Comparison of ENCODE assay signal across 25 mouse cellular contexts in genomic region chr5:13384047-13384446, GRCm38 (mm10).
A peak's percentile ranks its signal among the peaks of the same experiment; 100 is the strongest.
DNase-seq lines count a peak whose midpoint lies in the region; ATAC-seq and TF ChIP-seq lines count a peak whose summit lies in the region.
"Had no signal": no experiment of that assay in that cellular context is flagged by ENCODE, and none has a peak within 500 bp of the region (broad histone marks: within the 10 kb centered on the region; RNA-seq: fewer than 3 reads in every experiment).

No protein-coding gene starts in this region.

- no peak for TF ChIP-seq CTCF in cortical plate, adult 2 months (IDR thresholded peaks at IDR 0.05; ENCODE audit: extremely low read depth, insufficient read depth, low read length)

- no peaks in the 10 kb centered on the region for H3K36me3 ChIP-seq in myocyte (ENCODE audit: control insufficient read depth, insufficient read depth)
- H3K36me3 ChIP-seq: embryonic facial prominence, embryonic 13.5 days; embryonic facial prominence, embryonic 15.5 days; forebrain, embryonic 15.5 days; G1E had no signal

- no peak overlapping the region for H3K4me3 ChIP-seq in cortical plate, adult 2 months (ENCODE audit: insufficient read depth, low read length)
- peak overlapping the region; percentile 4 for H3K4me3 ChIP-seq in myocyte
- H3K4me3 ChIP-seq: embryonic facial prominence, embryonic 13.5 days; embryonic facial prominence, embryonic 15.5 days; forebrain, embryonic 13.5 days; forebrain, embryonic 15.5 days had no signal

- TF ChIP-seq POLR2A in cortical plate, adult 2 months (IDR thresholded peaks at IDR 0.05; ENCODE audit: extremely low read depth, insufficient read depth, low read length): no peak
- TF ChIP-seq POLR2A in myocyte (IDR thresholded peaks at IDR 0.05; ENCODE audit: insufficient read length, low read depth): no peak

- H3ac ChIP-seq in myocyte (ENCODE audit: control insufficient read depth, insufficient read length): no peak overlapping the region

- peak; percentile 94 for ATAC-seq in frontal cortex, adult (ENCODE audit: low TSS enrichment)
- ATAC-seq: activated CD4-positive, CD25-positive, alpha-beta regulatory T cell, adult 4 months; CD4-positive, CD25-positive, alpha-beta regulatory T cell, adult 4 months; forebrain, embryonic 13.5 days; forebrain, embryonic 15.5 days; forebrain, postnatal 0 days; Patski had no signal

- no peak for DNase-seq in frontal cortex, postnatal 10 days (ENCODE audit: low spot score in 2 of 2)
- no peak for DNase-seq in layer of hippocampus, postnatal 10 days (ENCODE audit: low spot score in 2 of 2)
- DNase-seq: adrenal gland, adult 8-10 months; adrenal gland, postnatal 14 days; adrenal gland, postnatal 36 days; B cell, adult 2 months; cerebellum, adult 11-12 months; cerebellum, adult 2 months; cerebellum, adult 9-10 months; cerebellum, postnatal 10 days; cerebellum, postnatal 25 days; embryo, embryonic 11 days; forebrain, postnatal 0 days had no signal

- H3K27ac ChIP-seq in cortical plate, adult 2 months (ENCODE audit: insufficient read depth, low read length): peak overlapping the region; percentile 79
- H3K27ac ChIP-seq: embryonic facial prominence, embryonic 13.5 days; embryonic facial prominence, embryonic 15.5 days; forebrain, embryonic 13.5 days; forebrain, embryonic 15.5 days had no signal

- no peaks in the 10 kb centered on the region for H3K27me3 ChIP-seq in myocyte (ENCODE audit: control insufficient read depth, insufficient read depth, insufficient read length)
- H3K27me3 ChIP-seq: CH12.LX; embryonic facial prominence, embryonic 13.5 days; embryonic facial prominence, embryonic 15.5 days; forebrain, embryonic 13.5 days; forebrain, embryonic 15.5 days; Patski had no signal

- peaks cover 2% of the 10 kb centered on the region; the same call in 1 of the 2 replicates for H3K4me1 ChIP-seq in cortical plate, adult 2 months (ENCODE audit: control insufficient read depth, insufficient read depth, low read length)
- H3K4me1 ChIP-seq: embryonic facial prominence, embryonic 13.5 days; embryonic facial prominence, embryonic 15.5 days; forebrain, embryonic 13.5 days had no signal

- H3K4me2 ChIP-seq in myocyte (ENCODE audit: low read depth): peak overlapping the region; percentile 79
- H3K4me2 ChIP-seq: embryonic facial prominence, embryonic 13.5 days; embryonic facial prominence, embryonic 15.5 days; forebrain, embryonic 13.5 days; forebrain, embryonic 15.5 days had no signal

- H3K79me2 ChIP-seq in myocyte (ENCODE audit: control insufficient read depth, insufficient read depth): no peaks in the 10 kb centered on the region

TF ChIP-seq in myocyte, 11 proteins besides CTCF, POLR2A, EP300 and RAD21:
- TF ChIP-seq MYOD1 (IDR thresholded peaks at IDR 0.05; ENCODE audit: control insufficient read depth in 1 of 3, insufficient read length in 2 of 3, low read depth in 2 of 3) (no peak), TCF3 (IDR thresholded peaks at IDR 0.05; ENCODE audit: insufficient read length, low read depth) (no peak), USF1 (IDR thresholded peaks at IDR 0.05; ENCODE audit: low read depth) (no peak), MYOG (IDR thresholded peaks at IDR 0.05; ENCODE audit: control insufficient read depth in 1 of 3, insufficient read depth in 1 of 3, insufficient read length in 2 of 3, low read depth in 2 of 3) (no peak), E2F4 (IDR thresholded peaks at IDR 0.05; ENCODE audit: insufficient read depth) (no peak), TCF12 (IDR thresholded peaks at IDR 0.05; ENCODE audit: insufficient read depth, poor library complexity, severe bottlenecking) (no peak), MAX (IDR thresholded peaks at IDR 0.05; ENCODE audit: low read depth) (no peak), REST (IDR thresholded peaks at IDR 0.05; ENCODE audit: insufficient read depth, insufficient read length) (no peak), CEBPB (IDR thresholded peaks at IDR 0.05; ENCODE audit: insufficient read depth, poor library complexity, severe bottlenecking) (no peak), SRF (IDR thresholded peaks at IDR 0.05; ENCODE audit: control insufficient read depth, insufficient read length, low read depth) (no peak), POLR2AphosphoS2 (IDR thresholded peaks at IDR 0.05; ENCODE audit: insufficient read length, low read depth) (no peak)
